Mouse (Mus musculus) E14TG2a.4 (cell line): Measurements from ENCODE around the gene Wwc2.

ENCODE experiments used
- CTCF ChIP-seq: conservative IDR thresholded peaks from 2 replicates; pipeline ENCODE4 v1.5.1; 2014; ENCODE audit warnings: low read length
- NANOG ChIP-seq: IDR thresholded peaks from 2 replicates; pipeline ENCODE4 v1.6.1; 2014; ENCODE audit warnings: borderline replicate concordance, low read length, mixed read lengths
- POU5F1 ChIP-seq: IDR thresholded peaks from 2 replicates; pipeline ENCODE4 v1.6.1; 2014; ENCODE audit warnings: low read length, borderline replicate concordance

GRCm38 (mm10) chr8:47904004-47904403 is 86.7 kb downstream of the Wwc2 start:
- TF ChIP-seq NANOG (no peak), CTCF (no peak), POU5F1 (no peak)
